Mouse (Mus musculus) embryonic facial prominence, embryonic 11.5 days (tissue): ENCODE results near the gene Gm20538. TPM values are rescaled to one million over a fixed set of nuclear protein-coding genes. Genes with fewer than 3 reads are reported as not detected.

ENCODE experiments used
- ATAC-seq: fragments of 200-750 bp; cut with Nextera tagmentation; replicated peaks from 2 replicates; pipeline ENCODE4 v1.8.0; 2017; ENCODE audit warnings: low read depth; ENCODE audit not compliant: insufficient number of reproducible peaks, low FRiP score, low TSS enrichment
- DNase-seq: peaks from one replicate; pipeline ENCODE4 v3.0.0-alpha.2; 2015; ENCODE audit warnings: low spot score
- H3K27ac ChIP-seq: fragments of 300-500 bp; sonication (generic); replicated peaks from 2 replicates; pipeline ENCODE4 v1.5.1; 2014; ENCODE audit warnings: mild to moderate bottlenecking, low read depth, low read length, control low read depth
- H3K27me3 ChIP-seq: fragments of 300-500 bp; sonication (generic); 2 replicates; pipeline ENCODE4 v1.6.1; 2014; ENCODE audit warnings: mild to moderate bottlenecking, low read length, moderate library complexity, mixed read lengths; ENCODE audit not compliant: control insufficient read depth, insufficient read depth
- H3K36me3 ChIP-seq: fragments of 300-500 bp; sonication (generic); replicated peaks from 2 replicates; pipeline ENCODE4 v1.6.1; 2014; ENCODE audit warnings: low read depth, mild to moderate bottlenecking, low read length, moderate library complexity, mixed read lengths; ENCODE audit not compliant: control insufficient read depth, insufficient read depth
- H3K4me1 ChIP-seq: fragments of 300-500 bp; sonication (generic); 2 replicates; pipeline ENCODE4 v1.6.1; 2014; ENCODE audit warnings: low read length, mixed read lengths; ENCODE audit not compliant: control insufficient read depth, insufficient read depth
- H3K4me2 ChIP-seq: fragments of 300-500 bp; sonication (generic); 2 replicates; pipeline ENCODE4 v1.6.1; 2014; ENCODE audit warnings: low read depth, mild to moderate bottlenecking, control low read depth, low read length, moderate library complexity
- H3K4me3 ChIP-seq: fragments of 300-500 bp; sonication (generic); 2 replicates; pipeline ENCODE4 v1.5.1; 2014; ENCODE audit warnings: low read depth, low read length, control low read depth
- H3K9ac ChIP-seq: fragments of 300-500 bp; sonication (generic); replicated peaks from 2 replicates; pipeline ENCODE4 v1.6.1; 2014; ENCODE audit warnings: mild to moderate bottlenecking, control low read depth, low read length
- H3K9me3 ChIP-seq: fragments of 300-500 bp; sonication (generic); replicated peaks from 2 replicates; pipeline ENCODE4 v1.6.1; 2016; ENCODE audit warnings: mild to moderate bottlenecking, low read length, inconsistent platforms, mixed read lengths; ENCODE audit not compliant: control insufficient read depth
- WGBS: fragments of 180-500 bp; shearing (Covaris S2); extraction: QIAGEN DNeasy Blood & Tissue Kit; methylation state at CpG from one replicate; pipeline ENCODE4 v1.1.7; 2014; 5-methylcytosine and 5-hydroxymethylcytosine counted together
- polyA plus RNA-seq: library from polyadenylated mRNA; unstranded; fragments of >200 nt; fragmentation: Nextera tagmentation; extraction: Ambion mirVana; gene quantifications from 2 replicates; pipeline ENCODE4 v1.2.1, GENCODE M21; 2014

Gm20538 gene
- polyA plus RNA-seq, 1 experiment from 2014 or later = not detected

- H3K27ac ChIP-seq = no peak overlapping the region
- H3K9me3 ChIP-seq = no peaks in the 10 kb centered on the region
- H3K4me2 ChIP-seq = no peak overlapping the region
- H3K9ac ChIP-seq = no peak overlapping the region
- DNase-seq (no peak), ATAC-seq (no peak)
- H3K36me3 ChIP-seq = peaks cover 1% of the 10 kb centered on the region
- no peaks in the 10 kb centered on the region for H3K27me3 ChIP-seq
- H3K4me3 ChIP-seq = no peak overlapping the region
- 84% methylated on average over 1 of the region's 1 CpGs for WGBS
- H3K4me1 ChIP-seq = no peaks in the 10 kb centered on the region
Observed at GRCm38 (mm10) chr19:44578038-44578437, 25.4 kb upstream of the Gm20538 start.

- Histone ChIP-seq H3K9me3 (no peaks in the 10 kb centered on the region), H3K4me2 (no peak overlapping the region), H3K36me3 (peaks cover 4% of the 10 kb centered on the region), H3K4me3 (no peak overlapping the region), H3K27me3 (no peaks in the 10 kb centered on the region), H3K4me1 (no peaks in the 10 kb centered on the region), H3K27ac (no peak overlapping the region), H3K9ac (no peak overlapping the region)
- ATAC-seq (no peak), DNase-seq (no peak)
- WGBS = 75% methylated on average over 7 of the region's 7 CpGs
Observed at GRCm38 (mm10) chr19:44576275-44576674, 23.6 kb upstream of the Gm20538 start.

GRCm38 (mm10) chr19:44567763-44568162 lies 15.1 kb upstream of the Gm20538 start:
- H3K4me2 ChIP-seq = no peak overlapping the region
- no peak overlapping the region for H3K27ac ChIP-seq
- DNase-seq (no peak), ATAC-seq (no peak)
- peaks cover 5% of the 10 kb centered on the region for H3K36me3 ChIP-seq
- no peaks in the 10 kb centered on the region; the same call in 1 of the 2 replicates for H3K4me1 ChIP-seq
- no peak overlapping the region for H3K9ac ChIP-seq
- 88% methylated on average over 3 of the region's 3 CpGs for WGBS
- no peaks in the 10 kb centered on the region for H3K9me3 ChIP-seq
- H3K27me3 ChIP-seq = no peaks in the 10 kb centered on the region
- no peak overlapping the region for H3K4me3 ChIP-seq

- no peak for DNase-seq
- Histone ChIP-seq H3K27me3 (no peaks in the 10 kb centered on the region), H3K4me2 (peak overlapping the region; percentile 67; the same call in 1 of the 2 replicates), H3K27ac (no peak overlapping the region), H3K9me3 (no peaks in the 10 kb centered on the region), H3K4me1 (no peaks in the 10 kb centered on the region; the same call in 1 of the 2 replicates), H3K36me3 (peaks cover 5% of the 10 kb centered on the region), H3K9ac (no peak overlapping the region; the same call in 1 of the 2 replicates), H3K4me3 (no peak overlapping the region)
- ATAC-seq = no peak
- 93% methylated on average over 14 of the region's 14 CpGs for WGBS
Observed at GRCm38 (mm10) chr19:44564006-44564405, 11.4 kb upstream of the Gm20538 start.

GRCm38 (mm10) chr19:44562652-44563206 lies 10.1 kb upstream of the Gm20538 start, which contains the start of gene Hif1an:
Gene Hif1an (plus strand): TSS chr19:44562850.
- Histone ChIP-seq H3K4me1 (no peaks in the 10 kb centered on the region; the same call in 1 of the 2 replicates), H3K9me3 (no peaks in the 10 kb centered on the region), H3K9ac (peak within 1 kb of the TSS; percentile 83), H3K36me3 (peaks cover 2% of the 10 kb centered on the region), H3K4me2 (peak within 1 kb of the TSS; percentile 67), H3K27me3 (no peaks in the 10 kb centered on the region), H3K4me3 (peak within 1 kb of the TSS; percentile 76), H3K27ac (0 out of 2 replicates have a peak within 1 kb of the TSS, but pooled peaks have one; percentile 60)
- under 1% methylated on average over 33 of the region's 33 CpGs for WGBS
- DNase-seq (peak; percentile 98), ATAC-seq (peak; percentile 96)

GRCm38 (mm10) chr19:44554861-44555590 lies 2.4 kb upstream of the Gm20538 start, which contains the start of gene Ndufb8:
Gene Ndufb8 (minus strand): TSS chr19:44555440.
- H3K27ac ChIP-seq = no peak within 1 kb of the TSS
- ATAC-seq = peak; percentile 77
- under 1% methylated on average over 50 of the region's 50 CpGs for WGBS

GRCm38 (mm10) chr19:44554490-44554860 lies 1.8 kb upstream of the Gm20538 start:
- 0 out of 2 replicates have a peak, but pooled peaks have one; percentile 15 for ATAC-seq
- 6% methylated on average over 8 of the region's 8 CpGs for WGBS

More at GRCm38 (mm10) chr19:44554861-44555590, 2.4 kb upstream of the Gm20538 start, which contains the start of gene Ndufb8:
- Histone ChIP-seq H3K4me3 (peak within 1 kb of the TSS; percentile 94), H3K27me3 (no peaks in the 10 kb centered on the region), H3K9me3 (no peaks in the 10 kb centered on the region), H3K9ac (peak within 1 kb of the TSS; percentile 94), H3K36me3 (peaks cover 9% of the 10 kb centered on the region), H3K4me1 (no peaks in the 10 kb centered on the region), H3K4me2 (peak within 1 kb of the TSS; percentile 79)
- DNase-seq = peak; percentile 94

GRCm38 (mm10) chr19:44553286-44553685 lies 655 bp upstream of the Gm20538 start:
- H3K4me3 ChIP-seq = no peak overlapping the region
- ATAC-seq (no peak), DNase-seq (no peak)
- no peak overlapping the region for H3K9ac ChIP-seq
- no peaks in the 10 kb centered on the region for H3K27me3 ChIP-seq
- no peaks in the 10 kb centered on the region for H3K9me3 ChIP-seq
- H3K4me1 ChIP-seq = no peaks in the 10 kb centered on the region
- H3K27ac ChIP-seq = no peak overlapping the region
- H3K36me3 ChIP-seq = peaks cover 14% of the 10 kb centered on the region
- 91% methylated on average over 4 of the region's 4 CpGs for WGBS
- H3K4me2 ChIP-seq = no peak overlapping the region

More at GRCm38 (mm10) chr19:44554490-44554860, 1.8 kb upstream of the Gm20538 start:
- H3K4me3 ChIP-seq = peak overlapping the region; percentile 94
- peak overlapping the region; percentile 94 for H3K9ac ChIP-seq
- H3K9me3 ChIP-seq = no peaks in the 10 kb centered on the region
- peaks cover 9% of the 10 kb centered on the region for H3K36me3 ChIP-seq
- no peak overlapping the region for H3K27ac ChIP-seq
- no peaks in the 10 kb centered on the region for H3K4me1 ChIP-seq
- DNase-seq = no peak
- H3K27me3 ChIP-seq = no peaks in the 10 kb centered on the region
- H3K4me2 ChIP-seq = peak overlapping the region; percentile 79
